Mouse (Mus musculus) left cerebral cortex, adult 18-20 months (tissue): Measurements from ENCODE around the gene Sdad1. TPM values are rescaled to one million over a fixed set of nuclear protein-coding genes. Genes with fewer than 3 reads are reported as not detected.
A peak's percentile ranks its signal among the peaks of the same experiment; 100 is the strongest.

Experiments
- DNase-seq, 2 experiments: peaks; one replicate each; pipeline ENCODE4 v3.0.0; 2021 to 2022; ENCODE audit warnings: low spot score in 2 of 2, mixed read lengths in 1 of 2
- total RNA-seq, 2 experiments: library from RNA; stranded (reverse); gene quantifications; 2 replicates each; pipeline ENCODE4 v1.2.3; 2021

Sdad1 gene
- total RNA-seq, 2 experiments from 2014 or later, result 18.5 to 19.1 TPM

GRCm38 (mm10) chr5:92313776-92314175 is 3.5 kb upstream of the Sdad1 start:
- DNase-seq, result no peak

- peak; percentile 82 to 94 for DNase-seq
Observed at GRCm38 (mm10) chr5:92312046-92312715, 1.9 kb upstream of the Sdad1 start.

GRCm38 (mm10) chr5:92304291-92304690 is 6.0 kb downstream of the Sdad1 start:
- DNase-seq, result no peak

GRCm38 (mm10) chr5:92302149-92302840 is 8.0 kb downstream of the Sdad1 start:
- no peak for DNase-seq

DNA sequence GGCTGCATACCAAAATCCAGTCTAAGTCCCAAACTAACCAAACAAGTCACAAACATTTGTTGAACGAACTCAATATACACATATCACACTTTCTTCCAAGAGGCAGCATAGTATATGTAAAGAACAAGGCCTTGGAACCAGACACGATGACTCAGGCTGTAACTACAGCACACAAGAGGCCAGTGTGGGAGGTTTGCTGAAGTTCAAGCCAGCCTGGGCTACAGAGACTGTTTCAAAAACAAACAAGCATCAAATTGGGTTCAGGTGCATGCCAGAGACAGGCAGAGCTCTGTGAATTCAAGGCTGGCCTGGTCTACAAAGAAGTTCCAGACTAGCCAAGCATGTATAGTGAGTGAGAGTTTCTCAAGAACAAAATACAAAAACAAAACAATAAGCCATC is 15.8 kb downstream of the Sdad1 start:
- DNase-seq, result no peak

GRCm38 (mm10) chr5:92291652-92292414 is 18.4 kb downstream of the Sdad1 start:
- DNase-seq, result no peak

- no peak for DNase-seq
Observed at GRCm38 (mm10) chr5:92287840-92288239, 22.4 kb downstream of the Sdad1 start.

DNA sequence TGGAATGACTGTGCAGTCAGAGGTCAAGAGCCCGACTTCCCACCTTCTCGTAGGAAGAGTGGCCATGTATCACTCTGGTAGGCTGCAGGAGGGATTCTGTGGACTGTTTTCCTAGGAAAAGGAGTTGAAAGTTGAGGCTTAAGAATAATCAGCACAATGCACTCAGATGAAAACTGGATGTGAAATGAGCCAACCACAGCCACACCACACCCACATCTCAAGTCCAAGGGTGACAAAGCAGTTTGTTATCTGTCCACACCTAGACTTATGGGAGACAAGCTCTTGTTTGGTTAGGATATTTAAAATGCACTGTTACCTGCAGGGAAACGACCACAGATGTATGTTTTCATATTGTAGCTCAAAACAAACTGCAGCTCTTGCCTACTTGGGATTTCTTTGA is 27.2 kb downstream of the Sdad1 start:
- no peak for DNase-seq

DNA sequence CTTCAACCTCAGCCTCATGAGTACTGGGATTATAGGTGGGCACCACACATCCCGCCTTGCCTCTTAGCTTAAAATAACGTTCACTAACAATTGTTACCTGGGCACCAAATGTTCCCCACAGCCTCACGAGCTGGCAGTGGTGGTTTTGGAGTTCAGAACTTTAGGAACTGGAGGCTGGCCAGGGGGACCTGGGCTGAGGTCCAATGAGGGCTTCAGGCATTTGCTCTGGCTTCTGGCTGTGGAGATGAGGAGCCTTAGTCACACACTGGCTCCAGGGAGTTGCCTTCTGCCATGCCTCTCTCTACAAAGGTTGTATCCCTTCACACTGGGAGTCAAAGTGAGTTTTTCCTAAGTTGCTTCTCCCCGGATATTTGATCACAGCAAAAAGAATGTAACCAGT is 27.7 kb downstream of the Sdad1 start:
- DNase-seq, result no peak

GRCm38 (mm10) chr5:92278942-92279537 is 31.2 kb downstream of the Sdad1 start:
- DNase-seq, result no peak

DNA sequence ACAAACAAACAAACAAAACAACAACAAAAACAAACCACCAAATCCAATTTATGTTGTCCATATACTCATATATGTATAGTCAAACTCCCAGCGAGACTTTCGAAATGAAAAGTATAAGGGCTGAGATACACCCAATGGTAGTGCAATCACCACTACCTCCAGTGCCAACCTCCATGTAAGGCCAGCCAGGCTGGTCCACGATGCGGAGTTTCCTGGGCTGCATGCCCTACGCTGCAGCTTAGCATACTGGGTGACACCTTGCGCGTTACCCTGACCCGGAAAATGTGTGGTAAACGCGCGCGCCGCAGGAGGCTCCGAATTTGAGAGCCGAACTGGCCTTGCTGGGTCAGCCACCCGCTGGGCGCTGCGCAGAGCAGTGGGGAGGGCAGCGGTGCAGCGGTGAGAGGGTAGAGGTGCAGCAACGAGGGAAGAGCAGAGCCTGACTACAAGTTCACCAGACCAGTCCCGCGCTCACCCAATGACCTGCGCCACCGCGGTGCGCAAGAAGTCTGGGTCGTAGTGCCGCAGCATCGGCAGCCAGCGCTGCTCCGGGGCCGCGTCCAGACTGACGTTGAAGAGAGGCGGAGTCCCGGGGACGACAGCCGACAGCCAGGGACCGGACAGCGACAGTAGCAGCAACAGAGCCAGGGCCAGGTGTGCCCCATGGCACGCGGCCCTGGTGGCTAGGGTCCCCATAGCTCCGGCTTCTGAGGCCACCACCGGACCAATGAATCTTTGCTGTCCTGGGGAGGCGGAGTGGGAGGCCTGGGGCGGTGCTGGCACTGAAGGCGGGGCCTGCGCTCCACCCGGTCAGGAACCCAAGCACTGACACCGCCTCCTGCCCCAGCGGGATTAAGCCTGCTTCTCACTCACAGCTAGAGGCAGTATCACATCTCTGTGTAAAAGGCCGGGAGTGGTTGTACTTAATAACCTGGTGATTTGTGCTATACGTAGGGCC is 32.6 kb downstream of the Sdad1 start, which contains the start of gene Naaa:
Gene Naaa, minus strand, starts transcription at position 734 of the 958 bp plus-strand sequence.
- peak; percentile 72 to 86 for DNase-seq

DNA sequence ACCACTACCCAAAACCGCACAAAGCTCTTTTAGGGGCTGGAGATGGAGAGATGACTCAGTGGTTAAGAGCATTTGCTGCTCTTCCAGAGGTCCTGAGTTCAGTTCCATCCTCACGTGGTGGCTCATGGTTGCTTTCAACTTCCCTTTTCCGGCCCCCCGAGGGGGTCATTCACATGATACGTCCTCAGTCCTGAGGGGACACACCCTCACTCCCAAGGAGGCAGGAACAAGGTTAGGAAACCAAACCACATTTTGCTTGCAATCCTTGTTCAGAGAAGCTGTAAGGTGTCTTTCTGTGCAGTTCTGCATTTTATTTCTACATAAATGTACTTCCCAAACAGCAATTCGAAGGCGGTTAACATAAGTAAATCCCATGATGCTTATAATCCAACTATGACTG is 39.8 kb downstream of the Sdad1 start:
- DNase-seq, result no peak

GRCm38 (mm10) chr5:92263761-92264359 is 46.4 kb downstream of the Sdad1 start:
- peak; percentile 57 for DNase-seq

DNA sequence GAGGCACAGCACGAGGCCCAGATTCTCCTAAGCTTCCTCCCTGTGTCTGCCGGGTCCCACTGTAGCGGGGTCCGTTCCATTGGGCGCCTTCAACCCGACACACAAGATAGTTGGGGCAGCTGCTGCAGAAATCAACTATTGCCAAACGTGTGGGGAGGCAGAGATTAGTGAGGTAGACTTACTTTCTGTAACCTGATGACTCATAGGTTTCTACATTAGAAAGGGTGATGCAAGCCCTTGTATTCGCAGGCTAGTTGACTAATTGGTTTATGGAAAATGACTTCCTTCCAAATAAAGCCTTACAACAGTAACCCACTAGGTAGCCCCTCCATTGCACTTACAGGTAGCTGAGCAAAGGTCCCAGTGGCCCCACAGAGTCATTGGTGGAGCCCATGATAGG is 47.6 kb downstream of the Sdad1 start:
- no peak for DNase-seq

DNA sequence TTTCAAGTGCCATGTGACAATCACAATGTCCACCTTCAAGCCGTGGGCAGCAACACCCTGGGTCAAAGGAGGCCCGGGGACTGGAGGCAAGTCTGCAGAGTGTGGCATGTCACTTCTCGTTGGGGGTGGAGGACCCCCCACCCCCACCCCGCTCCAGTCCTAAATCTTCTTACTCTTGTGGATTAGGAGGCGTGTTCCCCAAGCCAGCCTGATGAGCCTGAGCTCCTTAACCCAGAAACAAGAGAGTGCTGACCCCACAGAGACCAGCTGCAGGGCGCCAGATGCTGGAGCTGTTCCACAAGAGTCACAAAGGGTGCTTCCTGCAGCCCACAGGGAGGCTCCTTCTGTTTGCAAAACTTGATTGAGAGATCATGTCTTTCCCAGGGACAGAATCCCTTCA is 54.1 kb downstream of the Sdad1 start, which contains the start of gene Ppef2:
Gene Ppef2, minus strand, starts transcription at position 61 of the 400 bp plus-strand sequence.
- DNase-seq, result no peak

- no peak for DNase-seq
Observed at GRCm38 (mm10) chr5:92254476-92254875, 55.8 kb downstream of the Sdad1 start.

DNA sequence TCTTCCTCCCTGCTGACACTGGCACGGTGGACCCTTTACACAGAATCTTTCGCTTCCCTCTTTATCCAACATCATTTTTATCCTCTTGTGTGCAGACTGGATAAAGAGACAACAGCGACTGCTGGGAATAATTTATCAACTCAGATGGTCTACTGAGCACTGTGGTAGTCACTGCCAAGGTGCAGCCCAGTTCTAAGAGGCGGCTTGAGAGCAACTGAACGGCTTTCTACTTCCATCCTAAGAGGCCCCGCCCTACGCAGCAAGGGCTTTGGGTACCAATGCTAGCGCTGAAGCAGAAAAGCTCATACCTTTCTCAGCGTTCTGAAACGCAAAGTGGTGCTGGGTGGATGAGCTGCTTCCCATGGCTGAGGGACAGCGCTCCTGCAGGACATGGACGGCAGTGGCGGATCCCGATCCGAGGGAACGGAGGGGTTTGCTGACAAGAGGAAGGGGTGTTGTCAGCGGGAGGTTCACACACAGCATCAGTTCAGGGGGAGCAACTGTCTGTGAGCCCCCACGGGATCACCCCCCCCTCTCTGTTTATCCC is 57.4 kb downstream of the Sdad1 start:
- peak; percentile 17 to 23 for DNase-seq

DNA sequence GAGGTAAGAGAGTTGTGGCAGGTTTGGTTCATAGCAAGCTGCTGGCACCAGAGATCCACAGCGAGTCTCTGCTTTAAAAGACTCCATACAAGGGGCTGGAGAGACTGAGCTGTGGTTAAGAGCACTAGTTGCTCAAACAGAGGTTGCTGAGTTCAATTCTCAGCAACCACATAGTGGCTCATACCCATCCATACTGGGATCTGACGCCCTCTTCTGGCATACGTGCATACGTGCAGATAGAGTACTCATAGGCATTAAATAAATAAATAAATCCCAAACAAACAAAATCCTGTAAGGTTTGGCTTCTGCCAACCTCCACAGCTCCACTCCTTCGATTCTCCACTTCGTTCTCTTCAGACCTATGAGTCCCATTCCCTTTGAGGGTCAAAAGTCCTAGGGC is 58.2 kb downstream of the Sdad1 start:
- DNase-seq, result no peak

DNA sequence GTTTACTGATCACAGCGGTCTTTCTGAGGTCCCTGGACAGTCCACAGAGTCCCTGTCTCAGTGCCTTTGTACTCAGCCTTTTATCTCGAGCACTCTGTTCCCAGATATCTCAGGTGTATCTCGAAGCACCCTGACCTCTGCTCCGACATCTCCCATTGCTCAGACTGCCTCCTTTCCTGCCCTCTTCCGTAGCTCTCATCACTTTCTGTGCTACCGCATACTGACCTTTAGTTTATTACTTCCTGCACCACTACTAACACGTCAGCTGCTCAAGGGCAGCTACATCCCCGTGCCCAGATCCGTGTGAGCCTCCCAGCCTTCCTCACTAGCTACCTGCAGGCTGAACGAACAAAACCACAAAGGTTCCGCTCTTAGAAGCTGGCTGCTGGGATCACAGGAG is 61.7 kb downstream of the Sdad1 start:
- DNase-seq, result no peak

- no peak for DNase-seq
Observed at GRCm38 (mm10) chr5:92245483-92245882, 64.8 kb downstream of the Sdad1 start.
